Mouse (Mus musculus): Measurements from ENCODE around the gene Myl10. TPM values are rescaled to one million over a fixed set of nuclear protein-coding genes. Genes with fewer than 3 reads are reported as not detected.
A peak's percentile ranks its signal among the peaks of the same experiment; 100 is the strongest.

The Myl10 gene
- total and polyA plus RNA-seq, 2 experiments from 2014 or later = not detected

- no peaks in the 10 kb centered on the region for H3K4me1 ChIP-seq (ENCODE audit: insufficient read depth, low read length)
- no peak for TF ChIP-seq CTCF (IDR thresholded peaks at IDR 0.05)
- WGBS = 83% methylated on average over 12 of the region's 12 CpGs
Observed at GRCm38 (mm10) chr5:136708116-136708515, 15.2 kb downstream of the Myl10 start.

GRCm38 (mm10) chr5:136710742-136711141, 17.8 kb downstream of the Myl10 start:
- Histone ChIP-seq H3K9ac (replicated peaks; ENCODE audit: low read length, poor library complexity, severe bottlenecking) (no peak overlapping the region), H3K27me3 (ENCODE audit: insufficient read depth, low read length) (no peaks in the 10 kb centered on the region), H3K4me3 (ENCODE audit: low read depth, low read length) (no peak overlapping the region), H3K4me1 (ENCODE audit: insufficient read depth, low read length) (no peaks in the 10 kb centered on the region; the same call in 1 of the 2 replicates), H3K9me3 (ENCODE audit: low read length) (no peaks in the 10 kb centered on the region), H3K36me3 (ENCODE audit: insufficient read depth, low read length) (no peaks in the 10 kb centered on the region), H3K27ac (ENCODE audit: low read depth, low read length) (no peak overlapping the region), H3K4me2 (ENCODE audit: low read depth, low read length, poor library complexity, severe bottlenecking) (no peak overlapping the region)
- peak; percentile 46 for DNase-seq (ENCODE audit: low spot score)
- no peak for TF ChIP-seq CTCF (IDR thresholded peaks at IDR 0.05)
- WGBS = 46% methylated on average over 4 of the region's 4 CpGs
- ATAC-seq (ENCODE audit: low FRiP score) = no peak

More at GRCm38 (mm10) chr5:136708116-136708515, 15.2 kb downstream of the Myl10 start:
- H3K27me3 ChIP-seq (ENCODE audit: insufficient read depth, low read length) = no peaks in the 10 kb centered on the region
- no peak overlapping the region for H3K9ac ChIP-seq (replicated peaks; ENCODE audit: low read length, poor library complexity, severe bottlenecking)
- no peak overlapping the region for H3K27ac ChIP-seq (ENCODE audit: low read depth, low read length)
- H3K4me3 ChIP-seq (ENCODE audit: low read depth, low read length) = no peak overlapping the region
- no peaks in the 10 kb centered on the region for H3K36me3 ChIP-seq (ENCODE audit: insufficient read depth, low read length)
- H3K9me3 ChIP-seq (ENCODE audit: low read length) = no peaks in the 10 kb centered on the region
- H3K4me2 ChIP-seq (ENCODE audit: low read depth, low read length, poor library complexity, severe bottlenecking) = no peak overlapping the region
- DNase-seq (ENCODE audit: low spot score) = no peak
- no peak for ATAC-seq (ENCODE audit: low FRiP score)

GRCm38 (mm10) chr5:136714232-136714875, 21.4 kb downstream of the Myl10 start:
- WGBS = 23% methylated on average over 32 of the region's 32 CpGs
- H3K27me3 ChIP-seq (ENCODE audit: insufficient read depth, low read length) = no peaks in the 10 kb centered on the region
- no peaks in the 10 kb centered on the region for H3K36me3 ChIP-seq (ENCODE audit: insufficient read depth, low read length)
- H3K9me3 ChIP-seq (ENCODE audit: low read length) = no peaks in the 10 kb centered on the region
- no peak for TF ChIP-seq CTCF (IDR thresholded peaks at IDR 0.05)
- no peaks in the 10 kb centered on the region; the same call in 1 of the 2 replicates for H3K4me1 ChIP-seq (ENCODE audit: insufficient read depth, low read length)
- peak overlapping the region; percentile 12; the same call in 1 of the 2 replicates for H3K4me2 ChIP-seq (ENCODE audit: low read depth, low read length, poor library complexity, severe bottlenecking)
- H3K4me3 ChIP-seq (ENCODE audit: low read depth, low read length) = peak overlapping the region; percentile 5; the same call in 1 of the 2 replicates
- H3K27ac ChIP-seq (ENCODE audit: low read depth, low read length) = no peak overlapping the region
- peak overlapping the region; percentile 36; the same call in 1 of the 2 replicates for H3K9ac ChIP-seq (replicated peaks; ENCODE audit: low read length, poor library complexity, severe bottlenecking)
- ATAC-seq (ENCODE audit: low FRiP score) (no peak), DNase-seq (ENCODE audit: low spot score) (no peak)

- H3K9ac ChIP-seq (replicated peaks; ENCODE audit: low read length, poor library complexity, severe bottlenecking) = no peak overlapping the region
- DNase-seq (ENCODE audit: low spot score) = peak; percentile 75
- no peaks in the 10 kb centered on the region for H3K36me3 ChIP-seq (ENCODE audit: insufficient read depth, low read length)
- no peak overlapping the region for H3K4me3 ChIP-seq (ENCODE audit: low read depth, low read length)
- no peaks in the 10 kb centered on the region for H3K9me3 ChIP-seq (ENCODE audit: low read length)
- H3K4me1 ChIP-seq (ENCODE audit: insufficient read depth, low read length) = no peaks in the 10 kb centered on the region; the same call in 1 of the 2 replicates
- TF ChIP-seq CTCF (IDR thresholded peaks at IDR 0.05) = peak; percentile 77
- no peaks in the 10 kb centered on the region for H3K27me3 ChIP-seq (ENCODE audit: insufficient read depth, low read length)
- 34% methylated on average over 11 of the region's 11 CpGs for WGBS
- H3K27ac ChIP-seq (ENCODE audit: low read depth, low read length) = no peak overlapping the region
- H3K4me2 ChIP-seq (ENCODE audit: low read depth, low read length, poor library complexity, severe bottlenecking) = 0 out of 2 replicates have a peak overlapping the region, but pooled peaks have one; percentile 12
- no peak for ATAC-seq (ENCODE audit: low FRiP score)
Observed at GRCm38 (mm10) chr5:136714879-136715278, 21.9 kb downstream of the Myl10 start.

- ATAC-seq (ENCODE audit: low FRiP score) = no peak
- no peak overlapping the region for H3K9ac ChIP-seq (replicated peaks; ENCODE audit: low read length, poor library complexity, severe bottlenecking)
- no peaks in the 10 kb centered on the region for H3K36me3 ChIP-seq (ENCODE audit: insufficient read depth, low read length)
- no peak for DNase-seq (ENCODE audit: low spot score)
- TF ChIP-seq CTCF (IDR thresholded peaks at IDR 0.05) = no peak
- no peak overlapping the region for H3K4me2 ChIP-seq (ENCODE audit: low read depth, low read length, poor library complexity, severe bottlenecking)
- no peaks in the 10 kb centered on the region for H3K9me3 ChIP-seq (ENCODE audit: low read length)
- WGBS = 69% methylated on average over 10 of the region's 10 CpGs
- H3K4me1 ChIP-seq (ENCODE audit: insufficient read depth, low read length) = no peaks in the 10 kb centered on the region; the same call in 1 of the 2 replicates
- H3K4me3 ChIP-seq (ENCODE audit: low read depth, low read length) = no peak overlapping the region
- H3K27me3 ChIP-seq (ENCODE audit: insufficient read depth, low read length) = no peaks in the 10 kb centered on the region
- H3K27ac ChIP-seq (ENCODE audit: low read depth, low read length) = no peak overlapping the region
Observed at GRCm38 (mm10) chr5:136716696-136717572, 24.0 kb downstream of the Myl10 start.

GRCm38 (mm10) chr5:136717573-136717854, 24.6 kb downstream of the Myl10 start:
- no peak for TF ChIP-seq CTCF (IDR thresholded peaks at IDR 0.05)
- H3K9me3 ChIP-seq (ENCODE audit: low read length) = no peaks in the 10 kb centered on the region
- no peak overlapping the region for H3K4me2 ChIP-seq (ENCODE audit: low read depth, low read length, poor library complexity, severe bottlenecking)
- no peak overlapping the region for H3K27ac ChIP-seq (ENCODE audit: low read depth, low read length)
- no peaks in the 10 kb centered on the region for H3K36me3 ChIP-seq (ENCODE audit: insufficient read depth, low read length)
- no peaks in the 10 kb centered on the region for H3K27me3 ChIP-seq (ENCODE audit: insufficient read depth, low read length)
- H3K4me3 ChIP-seq (ENCODE audit: low read depth, low read length) = no peak overlapping the region
- no peak overlapping the region for H3K9ac ChIP-seq (replicated peaks; ENCODE audit: low read length, poor library complexity, severe bottlenecking)
- no peaks in the 10 kb centered on the region; the same call in 1 of the 2 replicates for H3K4me1 ChIP-seq (ENCODE audit: insufficient read depth, low read length)
- ATAC-seq (ENCODE audit: low FRiP score) (no peak), DNase-seq (ENCODE audit: low spot score) (no peak)
- WGBS = 96% methylated on average over 2 of the region's 2 CpGs

All from midbrain, postnatal 0 days (tissue).